Mouse (Mus musculus) olfactory bulb, adult 2 months (tissue): ENCODE measurements around the gene Prkaca.

Experiments used
- CTCF ChIP-seq: fragments of 200-500 bp; IDR thresholded peaks from 2 replicates; pipeline ENCODE4 v1.5.1; 2012; ENCODE audit warnings: low read depth, mild to moderate bottlenecking, low read length, moderate library complexity; ENCODE audit not compliant: insufficient read depth
- POLR2A ChIP-seq: fragments of 200-500 bp; IDR thresholded peaks from 2 replicates; pipeline ENCODE4 v1.6.1; 2012; ENCODE audit warnings: mild to moderate bottlenecking, low read depth, low read length, moderate library complexity; ENCODE audit not compliant: insufficient read depth

GRCm38 (mm10) chr8:84042066-84042947 is 69.5 kb downstream of the Prkaca start, which contains the start of gene Il27ra:
- TF ChIP-seq CTCF (peak; percentile 41; the same call in 1 of the 2 replicates), POLR2A (no peak)
